Mouse (Mus musculus) myocyte (in vitro differentiated cells): ENCODE measurements at regions not wholly inside any gene's neighbourhood (a gene's known extent, or its start where the extent isn't known, plus 50 kb on each side); places are given as distances from the start of the nearest gene placed in this dataset.

Experiments
- CEBPB ChIP-seq: IDR thresholded peaks from 2 replicates; pipeline ENCODE4 v1.6.1; 2011; ENCODE audit warnings: mild to moderate bottlenecking, moderate library complexity; ENCODE audit not compliant: poor library complexity, insufficient read depth, severe bottlenecking
- E2F4 ChIP-seq: IDR thresholded peaks from one replicate; pipeline ENCODE4 v1.6.1; 2011; ENCODE audit warnings: mild to moderate bottlenecking, control low read depth, moderate library complexity; ENCODE audit not compliant: insufficient read depth
- MAX ChIP-seq: IDR thresholded peaks from one replicate; pipeline ENCODE4 v1.6.1; 2011; ENCODE audit warnings: low read depth, mild to moderate bottlenecking, control low read depth
- MYOG ChIP-seq, 3 experiments: IDR thresholded peaks; one replicate each; pipeline ENCODE4 v1.6.1; 2011; ENCODE audit warnings: control low read depth in 2 of 3, low read depth in 2 of 3, mild to moderate bottlenecking in 2 of 3; ENCODE audit not compliant: insufficient read length in 2 of 3, control insufficient read depth in 1 of 3, insufficient read depth in 1 of 3
- POLR2A ChIP-seq: IDR thresholded peaks from one replicate; pipeline ENCODE4 v1.6.1; 2011; ENCODE audit warnings: low read depth, mild to moderate bottlenecking, control low read depth, moderate library complexity; ENCODE audit not compliant: insufficient read length
- POLR2AphosphoS2 ChIP-seq: IDR thresholded peaks from one replicate; pipeline ENCODE4 v1.6.1; 2011; ENCODE audit warnings: low read depth, control low read depth; ENCODE audit not compliant: insufficient read length
- REST ChIP-seq: IDR thresholded peaks from one replicate; pipeline ENCODE4 v1.6.1; 2011; ENCODE audit warnings: mild to moderate bottlenecking, control low read depth, moderate library complexity; ENCODE audit not compliant: insufficient read depth, insufficient read length
- SRF ChIP-seq: IDR thresholded peaks from one replicate; pipeline ENCODE4 v1.6.1; 2011; ENCODE audit warnings: low read depth; ENCODE audit not compliant: control insufficient read depth, insufficient read length
- TCF12 ChIP-seq: IDR thresholded peaks from one replicate; pipeline ENCODE4 v1.6.1; 2011; ENCODE audit warnings: mild to moderate bottlenecking, control low read depth; ENCODE audit not compliant: poor library complexity, insufficient read depth, severe bottlenecking
- USF1 ChIP-seq: IDR thresholded peaks from one replicate; pipeline ENCODE4 v1.6.1; 2011; ENCODE audit warnings: low read depth, mild to moderate bottlenecking, control low read depth, moderate library complexity

GRCm38 (mm10) chr4:34241060-34241571 lies 191.1 kb upstream of the Spaca1 start:
- no peak for TF ChIP-seq USF1
- TF ChIP-seq POLR2A = no peak
- no peak for TF ChIP-seq REST
- no peak for TF ChIP-seq POLR2AphosphoS2
- TF ChIP-seq MYOG (IDR thresholded peaks at IDR 0.05; ENCODE audit: control insufficient read depth in 1 of 3, insufficient read depth in 1 of 3, insufficient read length in 2 of 3, low read depth in 2 of 3) = peak in 1 of 3 experiments; percentile 72
- TF ChIP-seq MAX = no peak
- TF ChIP-seq E2F4 = no peak
- no peak for TF ChIP-seq SRF
- TF ChIP-seq TCF12 = peak; percentile 64
- TF ChIP-seq CEBPB = no peak
